Mouse (Mus musculus) liver, embryonic 12.5 days (tissue): ENCODE data around the gene Golga3. TPM values are rescaled to one million over a fixed set of nuclear protein-coding genes. Genes with fewer than 3 reads are reported as not detected.

Experiments
- ATAC-seq: fragments of 200-750 bp; cut with Nextera tagmentation; 2 replicates; pipeline ENCODE4 v1.8.0; 2017; ENCODE audit warnings: moderate number of reproducible peaks, mild to moderate bottlenecking, moderate library complexity
- H3K27ac ChIP-seq: fragments of 300-500 bp; sonication (generic); 2 replicates; pipeline ENCODE4 v1.5.1; 2016; ENCODE audit warnings: mild to moderate bottlenecking
- H3K27me3 ChIP-seq: fragments of 300-500 bp; sonication (generic); replicated peaks from 2 replicates; pipeline ENCODE4 v1.6.1; 2016; ENCODE audit warnings: mild to moderate bottlenecking, moderate library complexity
- H3K36me3 ChIP-seq: fragments of 300-500 bp; sonication (generic); 2 replicates; pipeline ENCODE4 v1.6.1; 2016; ENCODE audit warnings: mild to moderate bottlenecking, moderate library complexity
- H3K4me1 ChIP-seq: fragments of 300-500 bp; sonication (generic); 2 replicates; pipeline ENCODE4 v1.6.1; 2016
- H3K4me2 ChIP-seq: fragments of 300-500 bp; sonication (generic); 2 replicates; pipeline ENCODE4 v1.6.1; 2016; ENCODE audit warnings: mild to moderate bottlenecking, moderate library complexity
- H3K4me3 ChIP-seq: fragments of 300-500 bp; sonication (generic); 2 replicates; pipeline ENCODE4 v1.5.1; 2016; ENCODE audit warnings: mild to moderate bottlenecking, moderate library complexity
- H3K9ac ChIP-seq: fragments of 300-500 bp; sonication (generic); 2 replicates; pipeline ENCODE4 v1.6.1; 2016; ENCODE audit warnings: mild to moderate bottlenecking, moderate library complexity
- H3K9me3 ChIP-seq: fragments of 300-500 bp; sonication (generic); replicated peaks from 2 replicates; pipeline ENCODE4 v1.6.1; 2016; ENCODE audit warnings: mild to moderate bottlenecking, moderate library complexity
- WGBS: fragments of 180-500 bp; shearing (Covaris S2); methylation state at CpG from one replicate; pipeline ENCODE4 v1.1.7; 2016; ENCODE audit not compliant: insufficient replicate concordance; 5-methylcytosine and 5-hydroxymethylcytosine counted together
- polyA plus RNA-seq: library from polyadenylated mRNA; unstranded; fragments of >200 nt; fragmentation: Nextera tagmentation; extraction: Ambion mirVana; gene quantifications from 2 replicates; pipeline ENCODE4 v1.2.1, GENCODE M21; 2016

Gene Golga3
- polyA plus RNA-seq, 1 experiment from 2014 or later, result 13.5 TPM

- H3K27ac ChIP-seq, result no peak overlapping the region
- H3K4me3 ChIP-seq, result no peak overlapping the region
- peaks cover 98% of the 10 kb centered on the region for H3K36me3 ChIP-seq
- H3K4me1 ChIP-seq, result no peaks in the 10 kb centered on the region
- WGBS, result 72% methylated on average over 2 of the region's 2 CpGs
- H3K9me3 ChIP-seq, result no peaks in the 10 kb centered on the region
- no peak for ATAC-seq
- H3K27me3 ChIP-seq, result no peaks in the 10 kb centered on the region
- H3K9ac ChIP-seq, result no peak overlapping the region
- no peak overlapping the region for H3K4me2 ChIP-seq
These were observed 67.6 kb downstream of the Golga3 start for GRCm38 (mm10) chr5:110244091-110244490.

- peaks cover 50% of the 10 kb centered on the region for H3K36me3 ChIP-seq
- H3K9me3 ChIP-seq, result no peaks in the 10 kb centered on the region
- no peak overlapping the region for H3K4me2 ChIP-seq
- no peak overlapping the region for H3K9ac ChIP-seq
- peaks cover 28% of the 10 kb centered on the region for H3K4me1 ChIP-seq
- WGBS, result 78% methylated on average over 4 of the region's 4 CpGs
- no peaks in the 10 kb centered on the region for H3K27me3 ChIP-seq
- ATAC-seq, result no peak
- H3K27ac ChIP-seq, result no peak overlapping the region
- H3K4me3 ChIP-seq, result no peak overlapping the region
These were observed 90.4 kb downstream of the Golga3 start for GRCm38 (mm10) chr5:110266941-110267340.

GRCm38 (mm10) chr5:110269141-110270101 is 92.9 kb downstream of the Golga3 start, which contains the start of gene Pgam5:
Pgam5 (minus strand) TSS chr5:110269913.
- Histone ChIP-seq H3K27me3 (no peaks in the 10 kb centered on the region), H3K4me2 (peak within 1 kb of the TSS; percentile 87), H3K9ac (peak within 1 kb of the TSS; percentile 92), H3K4me3 (peak within 1 kb of the TSS; percentile 87), H3K4me1 (peaks cover 37% of the 10 kb centered on the region), H3K9me3 (no peaks in the 10 kb centered on the region), H3K36me3 (peaks cover 33% of the 10 kb centered on the region), H3K27ac (peak within 1 kb of the TSS; percentile 76)
- ATAC-seq, result peak; percentile 81
- under 1% methylated on average over 66 of the region's 66 CpGs for WGBS

- no peaks in the 10 kb centered on the region for H3K27me3 ChIP-seq
- WGBS, result 87% methylated on average over 6 of the region's 6 CpGs
- peaks cover 25% of the 10 kb centered on the region for H3K36me3 ChIP-seq
These were observed 93.7 kb downstream of the Golga3 start for GRCm38 (mm10) chr5:110270242-110270641.

GRCm38 (mm10) chr5:110274147-110274546 is 97.6 kb downstream of the Golga3 start:
- Histone ChIP-seq H3K4me1 (peaks cover 28% of the 10 kb centered on the region), H3K9ac (0 out of 2 replicates have a peak overlapping the region, but pooled peaks have one; percentile 0), H3K36me3 (peaks cover 12% of the 10 kb centered on the region), H3K4me3 (no peak overlapping the region), H3K9me3 (no peaks in the 10 kb centered on the region), H3K27ac (peak overlapping the region; percentile 47; the same call in 1 of the 2 replicates), H3K4me2 (peak overlapping the region; percentile 20; the same call in 1 of the 2 replicates), H3K27me3 (no peaks in the 10 kb centered on the region)
- peak; percentile 55; the same call in 1 of the 2 replicates for ATAC-seq
- WGBS, result 66% methylated on average over 4 of the region's 4 CpGs

More at GRCm38 (mm10) chr5:110270242-110270641, 93.7 kb downstream of the Golga3 start:
- Histone ChIP-seq H3K9ac (no peak overlapping the region), H3K4me3 (no peak overlapping the region), H3K9me3 (no peaks in the 10 kb centered on the region), H3K4me2 (peak overlapping the region; percentile 32; the same call in 1 of the 2 replicates), H3K4me1 (peaks cover 43% of the 10 kb centered on the region), H3K27ac (no peak overlapping the region)
- ATAC-seq, result no peak

- no peak overlapping the region for H3K9ac ChIP-seq
- H3K4me2 ChIP-seq, result no peak overlapping the region
- no peak overlapping the region for H3K27ac ChIP-seq
- H3K36me3 ChIP-seq, result peaks cover 12% of the 10 kb centered on the region
- no peaks in the 10 kb centered on the region for H3K27me3 ChIP-seq
- no peak for ATAC-seq
- 58% methylated on average over 2 of the region's 2 CpGs for WGBS
- no peak overlapping the region for H3K4me3 ChIP-seq
- H3K9me3 ChIP-seq, result no peaks in the 10 kb centered on the region
- H3K4me1 ChIP-seq, result peaks cover 27% of the 10 kb centered on the region
These were observed 98.3 kb downstream of the Golga3 start for GRCm38 (mm10) chr5:110274846-110275245.

Other genes starting within 250 kb of the Golga3 start
- 8.9 and 10.6 TPM in 2 replicates for gene Zfp932, start 180.2 kb upstream of the Golga3 start, polyA plus RNA-seq
- 2.6 and 3.0 TPM in 2 replicates for gene Gm17655, start 104.2 kb upstream of the Golga3 start, polyA plus RNA-seq
- gene Gm35315, start 82.3 kb upstream of the Golga3 start, polyA plus RNA-seq, result 1.8 and 2.4 TPM in 2 replicates
- 0.57 and 0.82 TPM in 2 replicates for gene Plcxd1, start 76.7 kb upstream of the Golga3 start, polyA plus RNA-seq
- 13.7 and 17.5 TPM in 2 replicates for gene Gtpbp6, start 68.5 kb upstream of the Golga3 start, polyA plus RNA-seq
- gene Zfp605, start 66.6 kb upstream of the Golga3 start, polyA plus RNA-seq, result 1.9 and 2.0 TPM in 2 replicates
- gene Chfr, start 40.9 kb upstream of the Golga3 start, polyA plus RNA-seq, result 29.1 and 30.5 TPM in 2 replicates
- 20.8 and 21.6 TPM in 2 replicates for gene Ankle2, start 54.3 kb downstream of the Golga3 start, polyA plus RNA-seq
- gene Pgam5, start 93.2 kb downstream of the Golga3 start, polyA plus RNA-seq, result 46.5 and 48.1 TPM in 2 replicates
- 24.4 and 26.1 TPM in 2 replicates for gene Pxmp2, start 109.5 kb downstream of the Golga3 start, polyA plus RNA-seq
- gene Pole, start 109.6 kb downstream of the Golga3 start, polyA plus RNA-seq, result 26.5 and 27.9 TPM in 2 replicates
- gene P2rx2, start 166.5 kb downstream of the Golga3 start, polyA plus RNA-seq, result 0.06 TPM in 1 of 2 replicates, not detected in the other
- not detected in 2 replicates for gene Lrcol1, start 168.0 kb downstream of the Golga3 start, polyA plus RNA-seq